Mouse (Mus musculus) intestine, postnatal 0 days (tissue): ENCODE data around the gene Rtl8a. TPM values are rescaled to one million over a fixed set of nuclear protein-coding genes. Genes with fewer than 3 reads are reported as not detected.
A peak's percentile ranks its signal among the peaks of the same experiment; 100 is the strongest.
"Not testable (repeated sequence)": the region's sequence is repeated elsewhere in the genome, so short reads cannot be mapped to it uniquely, and the experiment has no call there.

Source experiments
- ATAC-seq: fragments of 200-750 bp; cut with Nextera tagmentation; 2 replicates; pipeline ENCODE4 v1.8.0; 2017; ENCODE audit warnings: mild to moderate bottlenecking, moderate TSS enrichment, moderate library complexity
- H3K27ac ChIP-seq: fragments of 300-500 bp; sonication (generic); 2 replicates; pipeline ENCODE4 v1.5.1; 2014; ENCODE audit warnings: mild to moderate bottlenecking, low read depth, low read length, moderate library complexity
- H3K27me3 ChIP-seq: fragments of 300-500 bp; sonication (generic); replicated peaks from 2 replicates; pipeline ENCODE4 v1.6.1; 2014; ENCODE audit warnings: low read length, mixed read lengths; ENCODE audit not compliant: control insufficient read depth, insufficient read depth
- H3K36me3 ChIP-seq: fragments of 300-500 bp; sonication (generic); 2 replicates; pipeline ENCODE4 v1.6.1; 2014; ENCODE audit warnings: mild to moderate bottlenecking, moderate library complexity; ENCODE audit not compliant: control insufficient read depth, insufficient read depth
- H3K4me1 ChIP-seq: fragments of 300-500 bp; sonication (generic); replicated peaks from 2 replicates; pipeline ENCODE4 v1.6.1; 2014; ENCODE audit warnings: antibody characterized with exemption, low read length, mixed read lengths; ENCODE audit not compliant: control insufficient read depth, insufficient read depth
- H3K4me2 ChIP-seq: fragments of 300-500 bp; sonication (generic); replicated peaks from 2 replicates; pipeline ENCODE4 v1.6.1; 2014; ENCODE audit warnings: low read depth, mild to moderate bottlenecking, moderate library complexity
- H3K4me3 ChIP-seq: fragments of 300-500 bp; sonication (generic); 2 replicates; pipeline ENCODE4 v1.5.1; 2014; ENCODE audit warnings: low read depth, low read length
- H3K9ac ChIP-seq: fragments of 300-500 bp; sonication (generic); 2 replicates; pipeline ENCODE4 v1.6.1; 2014; ENCODE audit warnings: mild to moderate bottlenecking, low read depth, low read length
- H3K9me3 ChIP-seq: fragments of 300-500 bp; sonication (generic); 2 replicates; pipeline ENCODE4 v1.6.1; 2016; ENCODE audit warnings: mixed run types; ENCODE audit not compliant: control insufficient read depth
- CTCF ChIP-seq: sonication (generic); IDR thresholded peaks from 2 replicates; pipeline ENCODE4 v1.5.1; 2016; ENCODE audit warnings: low read depth, mild to moderate bottlenecking, control low read depth, antibody characterized with exemption, moderate library complexity
- WGBS: fragments of 180-500 bp; shearing (Covaris S2); extraction: QIAGEN DNeasy Blood & Tissue Kit; methylation state at CpG from one replicate; pipeline ENCODE4 v1.1.7; 2014; 5-methylcytosine and 5-hydroxymethylcytosine counted together
- polyA plus RNA-seq: library from polyadenylated mRNA; unstranded; fragments of >200 nt; fragmentation: Nextera tagmentation; extraction: Ambion mirVana; gene quantifications from 2 replicates; pipeline ENCODE4 v1.2.1, GENCODE M21; 2015

Rtl8a gene
- polyA plus RNA-seq, 1 experiment from 2014 or later: 46.0 TPM

- Histone ChIP-seq H3K9me3 (no peaks in the 10 kb centered on the region), H3K4me2 (peak within 1 kb of the TSS; percentile 45; the same call in 1 of the 2 replicates), H3K27ac (no peak within 1 kb of the TSS), H3K9ac (no peak within 1 kb of the TSS), H3K27me3 (no peaks in the 10 kb centered on the region), H3K4me3 (peak within 1 kb of the TSS; percentile 23; the same call in 1 of the 2 replicates), H3K4me1 (no peaks in the 10 kb centered on the region), H3K36me3 (no peaks in the 10 kb centered on the region)
- no peak for TF ChIP-seq CTCF
- WGBS: 24% methylated on average over 13 of the region's 15 CpGs
- ATAC-seq: peak; percentile 77
Observed at GRCm38 (mm10) chrX:53670294-53670693, 26.8 kb upstream of the Rtl8a start, which contains the start of gene Rtl8b. Gene Rtl8b, minus strand, starts transcription at chrX:53670408.

GRCm38 (mm10) chrX:53669557-53670270, 26.2 kb upstream of the Rtl8a start:
- Histone ChIP-seq H3K4me3 (peak overlapping the region; percentile 23; the same call in 1 of the 2 replicates), H3K4me2 (0 out of 2 replicates have a peak overlapping the region, but pooled peaks have one; percentile 45)
- H3K4me1 ChIP-seq, H3K36me3 ChIP-seq, H3K27me3 ChIP-seq, H3K27ac ChIP-seq, H3K9me3 ChIP-seq, H3K9ac ChIP-seq: not testable (repeated sequence)
- no CpG with 5 or more reads among the region's 36 CpGs for WGBS
- ATAC-seq: peak; percentile 43

DNA sequence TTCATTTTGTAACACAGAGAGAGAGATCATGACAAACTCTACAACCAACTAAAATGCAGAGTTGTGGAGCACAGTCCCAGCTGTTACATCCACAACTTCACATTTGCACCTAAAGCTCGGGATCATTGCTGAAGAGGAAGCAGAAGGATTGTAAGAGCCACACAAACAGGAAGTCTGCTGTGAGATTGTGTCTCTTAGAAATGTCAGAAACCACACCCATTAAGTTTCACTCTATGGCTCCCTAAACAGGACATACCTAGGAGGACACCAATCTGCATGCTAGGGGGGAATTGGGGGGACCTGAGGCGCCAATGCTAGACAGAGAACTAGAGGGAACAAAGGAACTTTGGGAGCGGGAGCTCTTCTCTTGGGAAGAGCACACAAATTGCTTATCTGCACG, 9.4 kb upstream of the Rtl8a start:
- H3K4me3 ChIP-seq, H3K4me2 ChIP-seq, H3K9ac ChIP-seq, H3K36me3 ChIP-seq, H3K27ac ChIP-seq, H3K9me3 ChIP-seq, ATAC-seq, H3K27me3 ChIP-seq, H3K4me1 ChIP-seq: not testable (repeated sequence)
- 46% methylated on average over 4 of the region's 4 CpGs for WGBS

GRCm38 (mm10) chrX:53645885-53646284, 2.4 kb upstream of the Rtl8a start:
- Histone ChIP-seq H3K4me1 (no peaks in the 10 kb centered on the region), H3K36me3 (no peaks in the 10 kb centered on the region), H3K27ac (no peak overlapping the region), H3K9me3 (no peaks in the 10 kb centered on the region), H3K4me2 (no peak overlapping the region), H3K4me3 (no peak overlapping the region), H3K27me3 (no peaks in the 10 kb centered on the region), H3K9ac (no peak overlapping the region)
- WGBS: 67% methylated on average over 6 of the region's 6 CpGs
- TF ChIP-seq CTCF: no peak
- ATAC-seq: no peak

DNA sequence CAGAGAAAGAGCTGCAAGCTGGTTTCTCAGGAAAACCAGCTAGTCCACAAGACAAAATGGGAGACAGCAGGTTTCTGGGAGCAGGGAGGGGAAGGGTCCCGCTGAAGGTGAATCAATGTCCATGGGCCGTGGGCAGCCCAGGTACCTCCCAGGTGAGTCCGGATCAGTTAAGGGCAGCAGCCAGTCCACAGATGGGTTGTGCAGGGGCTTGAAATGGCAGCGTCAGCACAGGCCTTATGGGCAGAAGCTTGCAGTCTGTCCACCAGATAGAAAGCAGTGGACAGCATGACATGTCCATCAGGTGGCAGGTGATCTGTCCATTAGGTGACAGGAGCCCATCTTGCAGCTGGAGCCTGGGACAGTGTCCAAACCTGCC, 890 bp downstream of the Rtl8a start:
- H3K27me3 ChIP-seq, H3K36me3 ChIP-seq, H3K4me3 ChIP-seq, H3K9me3 ChIP-seq, H3K4me1 ChIP-seq, H3K27ac ChIP-seq, H3K9ac ChIP-seq, ATAC-seq, H3K4me2 ChIP-seq: not testable (repeated sequence)
- 68% methylated on average over 3 of the region's 4 CpGs for whole genome bisulfite sequencing

DNA sequence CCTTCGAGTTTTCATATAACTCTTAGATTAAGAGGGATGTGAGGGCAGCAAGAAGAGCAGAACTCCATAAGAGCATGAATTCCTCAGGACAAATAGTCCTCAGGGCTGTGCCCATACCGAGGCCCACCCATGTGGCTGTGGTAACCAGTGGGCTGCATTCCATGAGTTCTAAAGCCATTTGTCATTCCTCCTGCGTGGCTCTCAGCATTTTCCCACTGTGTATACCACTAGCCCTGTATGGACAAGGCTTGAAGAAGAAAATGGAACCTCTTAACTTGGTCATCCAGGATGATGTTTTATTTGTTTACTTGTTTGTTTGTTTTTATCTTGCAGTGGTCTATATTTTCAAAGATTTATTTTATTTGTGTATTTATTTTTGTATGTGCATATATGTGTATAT, 5.4 kb downstream of the Rtl8a start:
- not testable (repeated sequence) for H3K9ac ChIP-seq, H3K4me3 ChIP-seq, H3K36me3 ChIP-seq, H3K27ac ChIP-seq, H3K4me1 ChIP-seq, H3K4me2 ChIP-seq, ATAC-seq, H3K27me3 ChIP-seq, H3K9me3 ChIP-seq
- WGBS: 61% methylated on average over 3 of the region's 3 CpGs

DNA sequence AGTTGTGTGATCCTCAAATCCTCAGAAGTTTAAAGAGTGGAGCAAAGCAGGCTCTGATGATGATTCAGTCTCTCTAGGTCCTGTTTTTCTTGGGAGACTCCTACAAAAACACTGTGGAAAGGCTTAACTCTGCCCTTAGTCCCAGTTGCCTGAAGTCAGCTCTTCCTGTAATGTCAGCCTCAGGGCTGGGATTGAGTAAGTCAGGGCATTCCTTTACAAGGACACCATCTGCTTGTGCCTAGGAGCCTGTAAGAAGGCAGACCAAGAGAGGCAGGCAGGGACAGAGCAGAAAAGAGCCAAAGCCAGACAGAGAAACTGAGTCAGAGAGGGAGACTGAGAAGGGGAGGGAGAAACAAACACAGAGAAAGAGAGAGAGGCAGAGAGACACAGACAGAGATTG, 32.1 kb downstream of the Rtl8a start:
- not testable (repeated sequence) for H3K4me2 ChIP-seq, H3K9me3 ChIP-seq, H3K36me3 ChIP-seq, H3K4me1 ChIP-seq, ATAC-seq, H3K4me3 ChIP-seq, H3K27me3 ChIP-seq, H3K9ac ChIP-seq, H3K27ac ChIP-seq
